Mouse (Mus musculus) thymus, postnatal 10 days (tissue): Measurements from ENCODE around the gene 5530401A14Rik.

Experiments
- DNase-seq, 2 experiments: peaks; one replicate each; pipeline ENCODE4 v3.0.0; 2021; ENCODE audit warnings: low spot score in 2 of 2

The 5530401A14Rik gene

GRCm38 (mm10) chr11:81860250-81860972 is at the start of gene 5530401A14Rik:
TSS of gene 5530401A14Rik (plus strand) at chr11:81860673.
- DNase-seq = no peak

- DNase-seq = no peak
These were observed 45.7 kb upstream of the 5530401A14Rik start for GRCm38 (mm10) chr11:81814816-81815215.

- DNase-seq = no peak
These were observed 43.9 kb upstream of the 5530401A14Rik start for GRCm38 (mm10) chr11:81816531-81816930.

GRCm38 (mm10) chr11:81832381-81832780 is 28.1 kb upstream of the 5530401A14Rik start:
- no peak for DNase-seq

- no peak for DNase-seq
These were observed 22.0 kb upstream of the 5530401A14Rik start for GRCm38 (mm10) chr11:81838426-81838825.

- no peak for DNase-seq
These were observed 19.5 kb upstream of the 5530401A14Rik start for GRCm38 (mm10) chr11:81841001-81841400.

- no peak for DNase-seq
These were observed 15.3 kb upstream of the 5530401A14Rik start for GRCm38 (mm10) chr11:81845010-81845685.

- DNase-seq = no peak
These were observed 14.8 kb upstream of the 5530401A14Rik start for GRCm38 (mm10) chr11:81845686-81846036.

GRCm38 (mm10) chr11:81847773-81848490 is 12.5 kb upstream of the 5530401A14Rik start:
- DNase-seq = no peak

- no peak for DNase-seq
These were observed 5.3 kb downstream of the 5530401A14Rik start for GRCm38 (mm10) chr11:81865661-81866382.

- DNase-seq = no peak
These were observed 11.2 kb downstream of the 5530401A14Rik start for GRCm38 (mm10) chr11:81871506-81872213.

- DNase-seq = no peak
These were observed 36.0 kb downstream of the 5530401A14Rik start for GRCm38 (mm10) chr11:81896511-81896910.

- no peak for DNase-seq
These were observed 37.3 kb downstream of the 5530401A14Rik start for GRCm38 (mm10) chr11:81897547-81898354.

GRCm38 (mm10) chr11:81902318-81902717 is 41.8 kb downstream of the 5530401A14Rik start:
- no peak for DNase-seq

- DNase-seq = no peak
These were observed 48.3 kb downstream of the 5530401A14Rik start for GRCm38 (mm10) chr11:81908760-81909159.

- DNase-seq = no peak
These were observed 49.0 kb downstream of the 5530401A14Rik start for GRCm38 (mm10) chr11:81909397-81909894.

- no peak for DNase-seq
These were observed 52.6 kb downstream of the 5530401A14Rik start for GRCm38 (mm10) chr11:81913071-81913470.

- DNase-seq = no peak
These were observed 55.0 kb downstream of the 5530401A14Rik start for GRCm38 (mm10) chr11:81915501-81915900.

GRCm38 (mm10) chr11:81923096-81923495 is 62.6 kb downstream of the 5530401A14Rik start:
- no peak for DNase-seq

GRCm38 (mm10) chr11:81923626-81924025 is 63.2 kb downstream of the 5530401A14Rik start:
- no peak for DNase-seq
